Mouse (Mus musculus) megakaryocyte, embryonic 14.5 days (primary cell): ENCODE results near the gene Pdia2. TPM values are rescaled to one million over a fixed set of nuclear protein-coding genes. Genes with fewer than 3 reads are reported as not detected.

Source experiments
- H3K27me3 ChIP-seq: replicated peaks from 2 replicates; pipeline ENCODE3; 2012; ENCODE audit warnings: inconsistent platforms
- H3K36me3 ChIP-seq: replicated peaks from 2 replicates; pipeline ENCODE3; 2012; ENCODE audit warnings: low read length, inconsistent platforms, mixed read lengths
- H3K4me1 ChIP-seq: 2 replicates; pipeline ENCODE4 v1.6.1; 2012; ENCODE audit warnings: inconsistent platforms
- H3K4me3 ChIP-seq: replicated peaks from 2 replicates; pipeline ENCODE3; 2012; ENCODE audit warnings: moderate library complexity, mild to moderate bottlenecking, inconsistent platforms
- H3K9me3 ChIP-seq: 2 replicates; pipeline ENCODE4 v1.6.1; 2012; ENCODE audit warnings: inconsistent platforms
- FLI1 ChIP-seq: IDR thresholded peaks from 2 replicates; pipeline ENCODE4 v1.6.1; 2012; ENCODE audit warnings: low read length, inconsistent platforms, mixed read lengths
- GATA1 ChIP-seq: IDR thresholded peaks from 3 replicates; pipeline ENCODE4 v1.6.1; 2012; ENCODE audit warnings: mixed read lengths, low read length, inconsistent platforms, borderline replicate concordance
- polyA plus RNA-seq: library from polyadenylated mRNA; stranded (reverse); fragments of >175 nt; gene quantifications from 2 replicates; pipeline ENCODE4 v1.2.3, GENCODE M21; 2012; ENCODE audit warnings: low replicate concordance; ENCODE audit not compliant: insufficient read depth

Gene Pdia2
- not detected in 2 replicates for polyA plus RNA-seq

- Histone ChIP-seq H3K4me3 (no peak within 1 kb of the TSS), H3K27me3 (peaks cover 56% of the 10 kb centered on the region), H3K4me1 (peaks cover 31% of the 10 kb centered on the region), H3K36me3 (peaks cover 47% of the 10 kb centered on the region), H3K9me3 (no peaks in the 10 kb centered on the region)
- TF ChIP-seq FLI1 (no peak), GATA1 (no peak)
These were observed at the start of gene Pdia2 for GRCm38 (mm10) chr17:26198892-26199291. Pdia2 (minus strand) TSS chr17:26199087.

GRCm38 (mm10) chr17:26244101-26244841, 45.4 kb upstream of the Pdia2 start, which contains the start of gene Fam234a:
Fam234a (minus strand) TSS chr17:26244242.
- H3K4me3 ChIP-seq: peak within 1 kb of the TSS; percentile 96
- no peak for TF ChIP-seq GATA1
- TF ChIP-seq FLI1: 0 out of 2 replicates have a peak, but pooled peaks have one; percentile 32
- H3K9me3 ChIP-seq: 0 out of 2 replicates have a peak, but pooled peaks cover 5% of the 10 kb centered on the region
- no peaks in the 10 kb centered on the region for H3K36me3 ChIP-seq
- H3K27me3 ChIP-seq: no peaks in the 10 kb centered on the region
- peaks cover 46% of the 10 kb centered on the region for H3K4me1 ChIP-seq

- Histone ChIP-seq H3K36me3 (no peaks in the 10 kb centered on the region), H3K4me1 (peaks cover 43% of the 10 kb centered on the region), H3K9me3 (0 out of 2 replicates have a peak, but pooled peaks cover 5% of the 10 kb centered on the region), H3K4me3 (peak overlapping the region; percentile 96), H3K27me3 (no peaks in the 10 kb centered on the region)
- TF ChIP-seq FLI1: no peak
- TF ChIP-seq GATA1: no peak
These were observed 44.7 kb upstream of the Pdia2 start for GRCm38 (mm10) chr17:26243471-26244100.

GRCm38 (mm10) chr17:26240990-26241389, 42.1 kb upstream of the Pdia2 start:
- TF ChIP-seq FLI1 (no peak), GATA1 (no peak)
- Histone ChIP-seq H3K36me3 (no peaks in the 10 kb centered on the region), H3K9me3 (0 out of 2 replicates have a peak, but pooled peaks cover 5% of the 10 kb centered on the region), H3K27me3 (peaks cover 2% of the 10 kb centered on the region), H3K4me1 (peaks cover 43% of the 10 kb centered on the region), H3K4me3 (no peak overlapping the region)

- Histone ChIP-seq H3K9me3 (0 out of 2 replicates have a peak, but pooled peaks cover 4% of the 10 kb centered on the region), H3K4me3 (no peak overlapping the region), H3K27me3 (peaks cover 2% of the 10 kb centered on the region), H3K36me3 (no peaks in the 10 kb centered on the region), H3K4me1 (peaks cover 48% of the 10 kb centered on the region)
- TF ChIP-seq GATA1 (no peak), FLI1 (no peak)
These were observed 41.4 kb upstream of the Pdia2 start for GRCm38 (mm10) chr17:26240120-26240790.

- no peak overlapping the region for H3K4me3 ChIP-seq
- peaks cover 47% of the 10 kb centered on the region for H3K4me1 ChIP-seq
- H3K9me3 ChIP-seq: no peaks in the 10 kb centered on the region
- peaks cover 2% of the 10 kb centered on the region for H3K27me3 ChIP-seq
- TF ChIP-seq GATA1 (no peak), FLI1 (no peak)
- H3K36me3 ChIP-seq: no peaks in the 10 kb centered on the region
These were observed 40.7 kb upstream of the Pdia2 start for GRCm38 (mm10) chr17:26239551-26239950.

- Histone ChIP-seq H3K4me1 (peaks cover 29% of the 10 kb centered on the region), H3K36me3 (no peaks in the 10 kb centered on the region), H3K9me3 (0 out of 2 replicates have a peak, but pooled peaks cover 2% of the 10 kb centered on the region), H3K4me3 (no peak overlapping the region), H3K27me3 (peaks cover 2% of the 10 kb centered on the region)
- no peak for TF ChIP-seq GATA1
- TF ChIP-seq FLI1: no peak
These were observed 38.8 kb upstream of the Pdia2 start for GRCm38 (mm10) chr17:26237667-26238066.

- 0 out of 2 replicates have a peak, but pooled peaks cover 5% of the 10 kb centered on the region for H3K9me3 ChIP-seq
- peak overlapping the region; percentile 23 for H3K4me3 ChIP-seq
- peaks cover 18% of the 10 kb centered on the region for H3K4me1 ChIP-seq
- no peaks in the 10 kb centered on the region for H3K36me3 ChIP-seq
- H3K27me3 ChIP-seq: peaks cover 2% of the 10 kb centered on the region
- TF ChIP-seq FLI1: no peak
- no peak for TF ChIP-seq GATA1
These were observed 36.4 kb upstream of the Pdia2 start for GRCm38 (mm10) chr17:26235077-26235815.

- Histone ChIP-seq H3K9me3 (0 out of 2 replicates have a peak, but pooled peaks cover 5% of the 10 kb centered on the region), H3K36me3 (no peaks in the 10 kb centered on the region), H3K27me3 (peaks cover 7% of the 10 kb centered on the region), H3K4me3 (no peak overlapping the region), H3K4me1 (peaks cover 15% of the 10 kb centered on the region)
- TF ChIP-seq GATA1 (no peak), FLI1 (no peak)
These were observed 35.5 kb upstream of the Pdia2 start for GRCm38 (mm10) chr17:26234386-26234785.
